Mouse (Mus musculus) heart, postnatal 10 days (tissue): Measurements from ENCODE around the gene Ankrd23. TPM values are rescaled to one million over a fixed set of nuclear protein-coding genes. Genes with fewer than 3 reads are reported as not detected.
"Not testable (repeated sequence)": the region's sequence is repeated elsewhere in the genome, so short reads cannot be mapped to it uniquely, and the experiment has no call there.

Experiments used
- DNase-seq, 2 experiments: peaks; one replicate each; pipeline ENCODE4 v3.0.0; 2021
- intact Hi-C: fragments of 180-260 bp; cut with DNase I; formaldehyde crosslinking; loops from one replicate; pipeline ENCODE4 v1.15.1; 2025
- total RNA-seq, 2 experiments: library from RNA; stranded (reverse); gene quantifications; 2 replicates each; pipeline ENCODE4 v1.2.3; 2021

Ankrd23 gene
- total RNA-seq = 100 to 1,000 TPM; 189 to 244 TPM

GRCm38 (mm10) chr1:36536783-36537182, at the start of gene Ankrd23:
Ankrd23 (minus strand) TSS chr1:36536883.
- DNase-seq, intact Hi-C loops: not testable (repeated sequence)

- no peak for DNase-seq
- intact Hi-C loops = no loop called here
Observed at GRCm38 (mm10) chr1:36586288-36586687, 49.6 kb upstream of the Ankrd23 start.

- intact Hi-C loops = no loop called here
- DNase-seq = no peak
Observed at GRCm38 (mm10) chr1:36583408-36584116, 46.9 kb upstream of the Ankrd23 start.

- no peak for DNase-seq
- intact Hi-C loops = no loop called here
Observed at GRCm38 (mm10) chr1:36582211-36582610, 45.5 kb upstream of the Ankrd23 start.

- intact Hi-C loops = no loop called here
- DNase-seq = peak; percentile 45 to 60
Observed at GRCm38 (mm10) chr1:36581260-36581659, 44.6 kb upstream of the Ankrd23 start.

GRCm38 (mm10) chr1:36580384-36581207, 43.9 kb upstream of the Ankrd23 start:
- intact Hi-C loops = no loop called here
- DNase-seq = peak; percentile 78 to 81

GRCm38 (mm10) chr1:36579974-36580383, 43.3 kb upstream of the Ankrd23 start:
- no peak for DNase-seq
- intact Hi-C loops = no loop called here

- intact Hi-C loops = no loop called here
- no peak for DNase-seq
Observed at GRCm38 (mm10) chr1:36576991-36577675, 40.5 kb upstream of the Ankrd23 start.

- DNase-seq = no peak
Observed at GRCm38 (mm10) chr1:36575347-36575746, 38.7 kb upstream of the Ankrd23 start.

GRCm38 (mm10) chr1:36574196-36574955, 37.7 kb upstream of the Ankrd23 start:
- intact Hi-C loops = no loop called here
- no peak for DNase-seq

More at GRCm38 (mm10) chr1:36575347-36575746, 38.7 kb upstream of the Ankrd23 start:
- intact Hi-C loops = no loop called here

- intact Hi-C loops = no loop called here
Observed at GRCm38 (mm10) chr1:36573524-36573923, 36.8 kb upstream of the Ankrd23 start.

GRCm38 (mm10) chr1:36572709-36573108, 36.0 kb upstream of the Ankrd23 start:
- peak in 1 of 2 experiments; percentile 65 for DNase-seq
- intact Hi-C loops = no loop called here

More at GRCm38 (mm10) chr1:36573524-36573923, 36.8 kb upstream of the Ankrd23 start:
- DNase-seq = no peak

GRCm38 (mm10) chr1:36572140-36572700, 35.5 kb upstream of the Ankrd23 start:
- no peak for DNase-seq
- intact Hi-C loops = no loop called here

GRCm38 (mm10) chr1:36571627-36572026, 34.9 kb upstream of the Ankrd23 start:
- intact Hi-C loops = no loop called here
- peak in 1 of 2 experiments; percentile 66 for DNase-seq

- intact Hi-C loops = no loop called here
Observed at GRCm38 (mm10) chr1:36570320-36570719, 33.6 kb upstream of the Ankrd23 start.

GRCm38 (mm10) chr1:36569694-36570276, 33.1 kb upstream of the Ankrd23 start:
- intact Hi-C loops = no loop called here
- no peak for DNase-seq

More at GRCm38 (mm10) chr1:36570320-36570719, 33.6 kb upstream of the Ankrd23 start:
- no peak for DNase-seq

GRCm38 (mm10) chr1:36568776-36569175, 32.1 kb upstream of the Ankrd23 start:
- intact Hi-C loops = no loop called here
- DNase-seq = no peak

GRCm38 (mm10) chr1:36567818-36568603, 31.3 kb upstream of the Ankrd23 start:
- DNase-seq = no peak
- intact Hi-C loops = no loop called here

- no peak for DNase-seq
- intact Hi-C loops = no loop called here
Observed at GRCm38 (mm10) chr1:36566425-36566824, 29.7 kb upstream of the Ankrd23 start.
